Mouse (Mus musculus) hindbrain, embryonic 16.5 days (tissue): ENCODE data around the gene Kdm1a. TPM values are rescaled to one million over a fixed set of nuclear protein-coding genes. Genes with fewer than 3 reads are reported as not detected.

Experiments used
- ATAC-seq: fragments of 200-750 bp; cut with Nextera tagmentation; 2 replicates; pipeline ENCODE4 v1.8.0; 2017; ENCODE audit warnings: moderate TSS enrichment, moderate library complexity
- H3K27ac ChIP-seq: fragments of 300-500 bp; sonication (generic); 2 replicates; pipeline ENCODE4 v1.5.1; 2014; ENCODE audit warnings: low read depth, mild to moderate bottlenecking, control low read depth, low read length, moderate library complexity
- H3K27me3 ChIP-seq: fragments of 300-500 bp; sonication (generic); replicated peaks from 2 replicates; pipeline ENCODE4 v1.6.1; 2014; ENCODE audit warnings: low read length; ENCODE audit not compliant: control insufficient read depth, insufficient read depth
- H3K36me3 ChIP-seq: fragments of 300-500 bp; sonication (generic); 2 replicates; pipeline ENCODE4 v1.6.1; 2014; ENCODE audit warnings: mild to moderate bottlenecking, low read length, moderate library complexity, mixed read lengths; ENCODE audit not compliant: control insufficient read depth, insufficient read depth
- H3K4me1 ChIP-seq: fragments of 300-500 bp; sonication (generic); 2 replicates; pipeline ENCODE4 v1.6.1; 2014; ENCODE audit warnings: low read depth, low read length; ENCODE audit not compliant: control insufficient read depth, insufficient read depth
- H3K4me2 ChIP-seq: fragments of 300-500 bp; sonication (generic); 2 replicates; pipeline ENCODE4 v1.6.1; 2014; ENCODE audit warnings: mild to moderate bottlenecking, low read length, control low read depth, moderate library complexity
- H3K4me3 ChIP-seq: fragments of 300-500 bp; sonication (generic); 2 replicates; pipeline ENCODE4 v1.5.1; 2014; ENCODE audit warnings: mild to moderate bottlenecking, low read length, control low read depth, moderate library complexity
- H3K9ac ChIP-seq: fragments of 300-500 bp; sonication (generic); 2 replicates; pipeline ENCODE4 v1.6.1; 2014; ENCODE audit warnings: low read depth, mild to moderate bottlenecking, control low read depth, low read length, moderate library complexity
- H3K9me3 ChIP-seq: fragments of 300-500 bp; sonication (generic); 2 replicates; pipeline ENCODE4 v1.6.1; 2014; ENCODE audit warnings: mild to moderate bottlenecking, low read length, moderate library complexity; ENCODE audit not compliant: control insufficient read depth
- WGBS: fragments of 180-500 bp; shearing (Covaris S2); extraction: QIAGEN DNeasy Blood & Tissue Kit; methylation state at CpG from one replicate; pipeline ENCODE4 v1.1.7; 2014; 5-methylcytosine and 5-hydroxymethylcytosine counted together
- polyA plus RNA-seq: library from polyadenylated mRNA; unstranded; fragments of >200 nt; fragmentation: Nextera tagmentation; extraction: Ambion mirVana; gene quantifications from 2 replicates; pipeline ENCODE4 v1.2.1, GENCODE M21; 2015

Gene Kdm1a
- polyA plus RNA-seq, 1 experiment from 2014 or later, result 31.6 TPM

GRCm38 (mm10) chr4:136613657-136614056 is 11.1 kb upstream of the Kdm1a start:
- Histone ChIP-seq H3K36me3 (no peaks in the 10 kb centered on the region), H3K9me3 (no peaks in the 10 kb centered on the region), H3K4me1 (no peaks in the 10 kb centered on the region), H3K27me3 (no peaks in the 10 kb centered on the region), H3K4me3 (no peak overlapping the region), H3K9ac (no peak overlapping the region), H3K27ac (no peak overlapping the region), H3K4me2 (no peak overlapping the region)
- ATAC-seq, result no peak
- WGBS, result 62% methylated on average over 7 of the region's 7 CpGs

GRCm38 (mm10) chr4:136610387-136610856 is 7.9 kb upstream of the Kdm1a start, which contains the start of gene Tex46:
TSS of gene Tex46 (plus strand) at chr4:136610437.
- Histone ChIP-seq H3K4me1 (no peaks in the 10 kb centered on the region), H3K27ac (no peak within 1 kb of the TSS), H3K9me3 (no peaks in the 10 kb centered on the region), H3K4me2 (no peak within 1 kb of the TSS), H3K27me3 (no peaks in the 10 kb centered on the region), H3K36me3 (no peaks in the 10 kb centered on the region), H3K9ac (no peak within 1 kb of the TSS), H3K4me3 (no peak within 1 kb of the TSS)
- no peak for ATAC-seq
- WGBS, result 59% methylated on average over 4 of the region's 4 CpGs

- H3K27ac ChIP-seq, result no peak overlapping the region
- no peaks in the 10 kb centered on the region for H3K27me3 ChIP-seq
- H3K9me3 ChIP-seq, result no peaks in the 10 kb centered on the region
- no peak overlapping the region for H3K4me3 ChIP-seq
- H3K4me1 ChIP-seq, result peaks cover 1% of the 10 kb centered on the region; the same call in 1 of the 2 replicates
- 95% methylated on average over 19 of the region's 19 CpGs for WGBS
- no peak overlapping the region for H3K9ac ChIP-seq
- no peak overlapping the region for H3K4me2 ChIP-seq
- no peaks in the 10 kb centered on the region for H3K36me3 ChIP-seq
- no peak for ATAC-seq
Observed at GRCm38 (mm10) chr4:136605756-136606485, 3.4 kb upstream of the Kdm1a start.

- H3K4me3 ChIP-seq, result peak overlapping the region; percentile 75
- WGBS, result 1% methylated on average over 43 of the region's 68 CpGs
- H3K4me2 ChIP-seq, result peak overlapping the region; percentile 56
- H3K27ac ChIP-seq, result peak overlapping the region; percentile 94
- H3K27me3 ChIP-seq, result no peaks in the 10 kb centered on the region
- ATAC-seq, result peak; percentile 68
- H3K36me3 ChIP-seq, result no peaks in the 10 kb centered on the region
- peak overlapping the region; percentile 86 for H3K9ac ChIP-seq
- peaks cover 15% of the 10 kb centered on the region for H3K4me1 ChIP-seq
- H3K9me3 ChIP-seq, result no peaks in the 10 kb centered on the region
Observed at GRCm38 (mm10) chr4:136602018-136602554, 437 bp downstream of the Kdm1a start.

- H3K4me3 ChIP-seq, result peak overlapping the region; percentile 75
- peak overlapping the region; percentile 86 for H3K9ac ChIP-seq
- under 1% methylated on average over 13 of the region's 13 CpGs for WGBS
- ATAC-seq, result no peak
- no peaks in the 10 kb centered on the region for H3K36me3 ChIP-seq
- H3K4me2 ChIP-seq, result peak overlapping the region; percentile 56
- no peaks in the 10 kb centered on the region for H3K27me3 ChIP-seq
- H3K27ac ChIP-seq, result peak overlapping the region; percentile 94
- H3K4me1 ChIP-seq, result peaks cover 15% of the 10 kb centered on the region
- no peaks in the 10 kb centered on the region for H3K9me3 ChIP-seq
Observed at GRCm38 (mm10) chr4:136601476-136601875, 1.0 kb downstream of the Kdm1a start.

GRCm38 (mm10) chr4:136600536-136600935 is 2.0 kb downstream of the Kdm1a start:
- WGBS, result 85% methylated on average over 2 of the region's 2 CpGs
- peak overlapping the region; percentile 23; the same call in 1 of the 2 replicates for H3K9ac ChIP-seq

GRCm38 (mm10) chr4:136599869-136600268 is 2.7 kb downstream of the Kdm1a start:
- no peak for ATAC-seq
- no peak overlapping the region for H3K9ac ChIP-seq
- no peaks in the 10 kb centered on the region for H3K27me3 ChIP-seq
- no peaks in the 10 kb centered on the region for H3K9me3 ChIP-seq
- H3K4me1 ChIP-seq, result peaks cover 15% of the 10 kb centered on the region
- H3K27ac ChIP-seq, result no peak overlapping the region
- no peak overlapping the region for H3K4me3 ChIP-seq
- H3K4me2 ChIP-seq, result no peak overlapping the region; the same call in 1 of the 2 replicates
- 91% methylated on average over 3 of the region's 3 CpGs for whole genome bisulfite sequencing
- no peaks in the 10 kb centered on the region for H3K36me3 ChIP-seq

More at GRCm38 (mm10) chr4:136600536-136600935, 2.0 kb downstream of the Kdm1a start:
- Histone ChIP-seq H3K4me1 (peaks cover 15% of the 10 kb centered on the region), H3K9me3 (no peaks in the 10 kb centered on the region), H3K36me3 (no peaks in the 10 kb centered on the region), H3K4me2 (peak overlapping the region; percentile 56), H3K27ac (no peak overlapping the region), H3K27me3 (no peaks in the 10 kb centered on the region), H3K4me3 (peak overlapping the region; percentile 75)
- no peak for ATAC-seq

GRCm38 (mm10) chr4:136598268-136598876 is 4.2 kb downstream of the Kdm1a start:
- Histone ChIP-seq H3K9me3 (no peaks in the 10 kb centered on the region), H3K27me3 (no peaks in the 10 kb centered on the region), H3K9ac (no peak overlapping the region), H3K4me1 (peaks cover 18% of the 10 kb centered on the region), H3K27ac (no peak overlapping the region), H3K4me3 (no peak overlapping the region), H3K4me2 (no peak overlapping the region), H3K36me3 (no peaks in the 10 kb centered on the region)
- 88% methylated on average over 7 of the region's 7 CpGs for WGBS
- ATAC-seq, result no peak

- no peaks in the 10 kb centered on the region for H3K9me3 ChIP-seq
- ATAC-seq, result no peak
- no peak overlapping the region for H3K9ac ChIP-seq
- H3K4me1 ChIP-seq, result peaks cover 9% of the 10 kb centered on the region
- H3K4me3 ChIP-seq, result no peak overlapping the region
- 88% methylated on average over 6 of the region's 6 CpGs for WGBS
- no peak overlapping the region for H3K27ac ChIP-seq
- H3K4me2 ChIP-seq, result no peak overlapping the region
- H3K36me3 ChIP-seq, result no peaks in the 10 kb centered on the region; the same call in 1 of the 2 replicates
- H3K27me3 ChIP-seq, result no peaks in the 10 kb centered on the region
Observed at GRCm38 (mm10) chr4:136595221-136595620, 7.3 kb downstream of the Kdm1a start.
